Mouse (Mus musculus) A20 (cell line): ENCODE measurements around the gene Spint2.

Experiments
- DNase-seq: peaks from one replicate; pipeline ENCODE4 v3.0.0-alpha.2; 2011; ENCODE audit warnings: low read depth, low spot score

Spint2 gene

GRCm38 (mm10) chr7:29304463-29305262 lies 23.0 kb upstream of the Spint2 start:
- DNase-seq = no peak

GRCm38 (mm10) chr7:29303738-29304462 lies 22.2 kb upstream of the Spint2 start, which contains the start of gene Dpf1:
Gene Dpf1, plus strand, starts transcription at chr7:29303951.
- DNase-seq = peak; percentile 93

GRCm38 (mm10) chr7:29302641-29303040 lies 20.9 kb upstream of the Spint2 start:
- no peak for DNase-seq

- DNase-seq = peak; percentile 83
Measured at GRCm38 (mm10) chr7:29301127-29301566, 19.4 kb upstream of the Spint2 start.

GRCm38 (mm10) chr7:29296998-29297397 lies 15.3 kb upstream of the Spint2 start:
- DNase-seq = peak; percentile 73

- no peak for DNase-seq
Measured at GRCm38 (mm10) chr7:29295861-29296647, 14.3 kb upstream of the Spint2 start.

GRCm38 (mm10) chr7:29294111-29294761 lies 12.5 kb upstream of the Spint2 start:
- no peak for DNase-seq

- DNase-seq = no peak
Measured at GRCm38 (mm10) chr7:29293131-29294065, 11.7 kb upstream of the Spint2 start.

- no peak for DNase-seq
Measured at GRCm38 (mm10) chr7:29292458-29293098, 10.9 kb upstream of the Spint2 start.

- DNase-seq = no peak
Measured at GRCm38 (mm10) chr7:29291616-29292457, 10.1 kb upstream of the Spint2 start.

- DNase-seq = no peak
Measured at GRCm38 (mm10) chr7:29290691-29291485, 9.2 kb upstream of the Spint2 start.

GRCm38 (mm10) chr7:29289856-29290255 lies 8.1 kb upstream of the Spint2 start:
- no peak for DNase-seq

GRCm38 (mm10) chr7:29288942-29289638 lies 7.4 kb upstream of the Spint2 start, which contains the start of gene Ppp1r14a:
Gene Ppp1r14a, plus strand, starts transcription at chr7:29289308.
- peak; percentile 84 for DNase-seq

GRCm38 (mm10) chr7:29288079-29288478 lies 6.4 kb upstream of the Spint2 start:
- DNase-seq = no peak

GRCm38 (mm10) chr7:29287481-29287880 lies 5.8 kb upstream of the Spint2 start:
- no peak for DNase-seq

GRCm38 (mm10) chr7:29284523-29284922 lies 2.8 kb upstream of the Spint2 start:
- no peak for DNase-seq

GRCm38 (mm10) chr7:29283876-29284275 lies 2.2 kb upstream of the Spint2 start:
- no peak for DNase-seq
